Comparison of ENCODE assay signal across 8 mouse cellular contexts in the genomic region with DNA sequence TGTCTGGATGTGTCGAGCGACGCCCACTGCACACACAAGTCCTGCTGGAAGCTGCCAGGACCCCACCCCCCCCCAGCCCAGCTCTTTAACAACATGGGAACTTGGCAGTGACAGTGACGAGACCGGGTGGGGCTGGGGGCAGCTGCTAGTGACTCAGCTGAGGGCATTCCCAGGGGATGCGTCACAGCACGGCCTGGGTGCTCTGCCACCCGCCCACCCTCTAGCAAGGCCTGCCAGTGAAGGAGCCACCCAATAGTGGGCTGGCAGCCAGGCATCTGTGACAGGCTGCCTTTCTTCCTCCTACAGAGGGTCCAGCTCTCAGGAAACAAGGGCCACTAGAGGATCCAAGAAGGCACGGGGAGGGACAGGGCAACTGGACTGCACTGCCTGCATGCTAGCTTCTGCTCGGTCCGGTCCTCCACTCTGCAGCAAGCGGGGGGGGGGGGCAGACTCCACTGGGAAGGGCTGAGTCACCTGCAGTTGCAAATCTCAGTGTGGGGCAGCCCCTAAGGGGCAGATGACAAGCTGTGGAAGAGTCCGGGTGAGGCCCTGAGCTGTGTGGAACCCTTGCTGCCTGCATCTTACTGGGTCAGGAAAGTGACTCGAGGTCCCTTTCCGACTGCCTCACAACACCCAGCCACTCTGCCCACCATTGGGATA. TPM values are rescaled to one million over a fixed set of nuclear protein-coding genes. Genes with fewer than 3 reads are reported as not detected.
DNase-seq lines count a peak whose midpoint lies in the region; ATAC-seq and TF ChIP-seq lines count a peak whose summit lies in the region.

No protein-coding gene starts in this region.

- peak; percentile 25; the same call in 1 of the 2 replicates for ATAC-seq in heart, postnatal 0 days (ENCODE audit: insufficient read depth, low read depth)
- ATAC-seq in lung, postnatal 0 days: peak; percentile 71

- TF ChIP-seq CTCF in heart, postnatal 0 days (IDR thresholded peaks at IDR 0.05; ENCODE audit: low read depth): no peak
- TF ChIP-seq CTCF in lung, postnatal 0 days (IDR thresholded peaks at IDR 0.05): no peak

- H3K9ac ChIP-seq in heart, postnatal 0 days (replicated peaks; ENCODE audit: low read depth, low read length): no peak overlapping the region
- no peak overlapping the region for H3K9ac ChIP-seq in lung, postnatal 0 days (replicated peaks; ENCODE audit: low read depth)

- no peak overlapping the region for H3K4me2 ChIP-seq in heart, postnatal 0 days (ENCODE audit: low read depth, low read length)
- no peak overlapping the region for H3K4me2 ChIP-seq in lung, postnatal 0 days (replicated peaks; ENCODE audit: low read depth, low read length)

- no peak for TF ChIP-seq EP300 in heart, postnatal 0 days (IDR thresholded peaks at IDR 0.05; ENCODE audit: low read depth)
- peak; percentile 63 for TF ChIP-seq EP300 in lung, postnatal 0 days (IDR thresholded peaks at IDR 0.05)

- peak overlapping the region; percentile 7; the same call in 1 of the 2 replicates for H3K27ac ChIP-seq in heart, postnatal 0 days (ENCODE audit: low read depth)
- H3K27ac ChIP-seq in lung, postnatal 0 days (ENCODE audit: low read length): peak overlapping the region; percentile 59; the same call in 1 of the 2 replicates

- peaks cover 18% of the 10 kb centered on the region for H3K27me3 ChIP-seq in heart, postnatal 0 days (ENCODE audit: control insufficient read depth, insufficient read depth, low read length)
- H3K27me3 ChIP-seq in lung, postnatal 0 days (replicated peaks; ENCODE audit: insufficient read depth, low read length): peaks cover 15% of the 10 kb centered on the region; the same call in 1 of the 2 replicates

- H3K9me3 ChIP-seq in heart, postnatal 0 days (replicated peaks; ENCODE audit: control insufficient read depth, low read length): no peaks in the 10 kb centered on the region
- no peaks in the 10 kb centered on the region for H3K9me3 ChIP-seq in lung, postnatal 0 days (ENCODE audit: low read length)

- no peaks in the 10 kb centered on the region for H3K36me3 ChIP-seq in heart, postnatal 0 days (replicated peaks; ENCODE audit: control insufficient read depth, insufficient read depth, low read length)
- H3K36me3 ChIP-seq in lung, postnatal 0 days (ENCODE audit: insufficient read depth, low read length): no peaks in the 10 kb centered on the region

- DNase-seq in heart, adult 11 months: peak; percentile 97
- no peak for DNase-seq in heart, adult 8-10 months (ENCODE audit: low spot score)
- peak; percentile 81 for DNase-seq in NIH3T3 (ENCODE audit: low read depth)
- no peak for DNase-seq in heart, postnatal 0 days (ENCODE audit: low spot score)
- peak; percentile 84 for DNase-seq in lung, postnatal 0 days (ENCODE audit: low spot score)
- no peak for DNase-seq in thymus, postnatal 14 days
- no peak for DNase-seq in kidney, adult 11 months
- no peak for DNase-seq in kidney, postnatal 36 days

- 24% methylated on average over 15 of the region's 15 CpGs for WGBS in heart, postnatal 0 days
- 19% methylated on average over 15 of the region's 15 CpGs for WGBS in lung, postnatal 0 days

- peaks cover 44% of the 10 kb centered on the region for H3K4me1 ChIP-seq in heart, postnatal 0 days (ENCODE audit: control insufficient read depth, insufficient read depth)
- H3K4me1 ChIP-seq in lung, postnatal 0 days (ENCODE audit: insufficient read depth, low read depth, low read length): peaks cover 37% of the 10 kb centered on the region; the same call in 1 of the 2 replicates

- no peak overlapping the region for H3K4me3 ChIP-seq in heart, postnatal 0 days (ENCODE audit: low read depth, low read length)
- H3K4me3 ChIP-seq in lung, postnatal 0 days (ENCODE audit: low read depth, low read length): no peak overlapping the region

RNA-seq across cellular contexts. Expression of a gene that starts 4.7 kb away (rescaled TPM):
- total RNA-seq in heart, adult 8-10 months (2022): 10 to 100 TPM; 19.3 to 24.6 (median 20.6) TPM
- total RNA-seq in heart, postnatal 0 days (2014; rRNA removed; ENCODE audit: low replicate concordance): 6.8 and 10.5 TPM in 2 replicates
- polyA plus RNA-seq in heart, postnatal 0 days (2015; fragmentation: Nextera tagmentation; extraction: Ambion mirVana): 2.3 and 2.4 TPM in 2 replicates
- polyA plus RNA-seq in lung, postnatal 0 days (2015; fragmentation: Nextera tagmentation; extraction: Ambion mirVana): 4.8 and 4.9 TPM in 2 replicates

RNA-seq across cellular contexts. Expression of a gene that starts 10.9 kb away (rescaled TPM):
- 1 to 10 TPM; 1.8 to 4.3 (median 2.4) TPM for total RNA-seq in heart, adult 8-10 months (2022)
- 7.1 and 9.4 TPM in 2 replicates for total RNA-seq in heart, postnatal 0 days (2014; rRNA removed; ENCODE audit: low replicate concordance)
- 6.7 and 8.2 TPM in 2 replicates for polyA plus RNA-seq in heart, postnatal 0 days (2015; fragmentation: Nextera tagmentation; extraction: Ambion mirVana)
- 17.8 and 19.0 TPM in 2 replicates for polyA plus RNA-seq in lung, postnatal 0 days (2015; fragmentation: Nextera tagmentation; extraction: Ambion mirVana)

RNA-seq across cellular contexts. Expression of a gene that starts 31.4 kb away (rescaled TPM):
- 1 to 10 TPM; 5.6 to 6.5 (median 6.2) TPM for total RNA-seq in heart, adult 8-10 months (2022)
- total RNA-seq in heart, postnatal 0 days (2014; rRNA removed; ENCODE audit: low replicate concordance): 27.7 and 32.2 TPM in 2 replicates
- 18.6 and 19.1 TPM in 2 replicates for polyA plus RNA-seq in heart, postnatal 0 days (2015; fragmentation: Nextera tagmentation; extraction: Ambion mirVana)
- 28.1 and 29.5 TPM in 2 replicates for polyA plus RNA-seq in lung, postnatal 0 days (2015; fragmentation: Nextera tagmentation; extraction: Ambion mirVana)

RNA-seq across cellular contexts. Expression of a gene that starts 37.3 kb away (rescaled TPM):
- total RNA-seq in heart, adult 8-10 months (2022): 1 to 10 TPM; 3.4 to 8.1 (median 4.3) TPM
- total RNA-seq in heart, postnatal 0 days (2014; rRNA removed; ENCODE audit: low replicate concordance): 6.8 and 7.2 TPM in 2 replicates
- 3.4 and 4.7 TPM in 2 replicates for polyA plus RNA-seq in heart, postnatal 0 days (2015; fragmentation: Nextera tagmentation; extraction: Ambion mirVana)
- 19.6 and 23.8 TPM in 2 replicates for polyA plus RNA-seq in lung, postnatal 0 days (2015; fragmentation: Nextera tagmentation; extraction: Ambion mirVana)

Comparison
In these comparisons a context has a peak if more than half of its experiments do, and no peak if none do; other contexts are left out.
1. DNase-seq: peak in heart, adult 11 months (single experiment), NIH3T3 (single experiment) and lung, postnatal 0 days (single experiment); none in heart, adult 8-10 months (single experiment), heart, postnatal 0 days (single experiment), thymus, postnatal 14 days (single experiment), kidney, adult 11 months (single experiment) and kidney, postnatal 36 days (0 of 2).